Mouse (Mus musculus): Measurements from ENCODE around the gene Slc2a13.

Slc2a13 gene

GRCm38 (mm10) chr15:91573111-91573538 is at the start of gene Slc2a13:
Slc2a13 (minus strand) TSS chr15:91573261.
- peak; percentile 85 for DNase-seq (ENCODE audit: low spot score)

- DNase-seq (ENCODE audit: low spot score): no peak
Measured at GRCm38 (mm10) chr15:91616016-91616415, 43.0 kb upstream of the Slc2a13 start.

- DNase-seq (ENCODE audit: low spot score): no peak
Measured at GRCm38 (mm10) chr15:91615532-91615931, 42.5 kb upstream of the Slc2a13 start.

GRCm38 (mm10) chr15:91613981-91614665 is 41.1 kb upstream of the Slc2a13 start:
- DNase-seq (ENCODE audit: low spot score): no peak

GRCm38 (mm10) chr15:91609713-91610112 is 36.7 kb upstream of the Slc2a13 start:
- peak; percentile 73 for DNase-seq (ENCODE audit: low spot score)

- no peak for DNase-seq (ENCODE audit: low spot score)
Measured at GRCm38 (mm10) chr15:91608811-91609210, 35.8 kb upstream of the Slc2a13 start.

GRCm38 (mm10) chr15:91601197-91601596 is 28.1 kb upstream of the Slc2a13 start:
- DNase-seq (ENCODE audit: low spot score): no peak

GRCm38 (mm10) chr15:91597290-91597689 is 24.2 kb upstream of the Slc2a13 start:
- DNase-seq (ENCODE audit: low spot score): no peak

- DNase-seq (ENCODE audit: low spot score): peak; percentile 80
Measured at GRCm38 (mm10) chr15:91574492-91574891, 1.4 kb upstream of the Slc2a13 start.

GRCm38 (mm10) chr15:91572421-91573069 is 516 bp downstream of the Slc2a13 start:
- peak; percentile 9 for DNase-seq (ENCODE audit: low spot score)

GRCm38 (mm10) chr15:91571981-91572380 is 1.1 kb downstream of the Slc2a13 start:
- DNase-seq (ENCODE audit: low spot score): no peak

GRCm38 (mm10) chr15:91566784-91567183 is 6.3 kb downstream of the Slc2a13 start:
- DNase-seq (ENCODE audit: low spot score): no peak

GRCm38 (mm10) chr15:91565025-91565605 is 7.9 kb downstream of the Slc2a13 start:
- DNase-seq (ENCODE audit: low spot score): no peak

- no peak for DNase-seq (ENCODE audit: low spot score)
Measured at GRCm38 (mm10) chr15:91561728-91562127, 11.3 kb downstream of the Slc2a13 start.

GRCm38 (mm10) chr15:91555336-91555736 is 17.7 kb downstream of the Slc2a13 start:
- DNase-seq (ENCODE audit: low spot score): no peak

GRCm38 (mm10) chr15:91548586-91549268 is 24.3 kb downstream of the Slc2a13 start:
- no peak for DNase-seq (ENCODE audit: low spot score)

GRCm38 (mm10) chr15:91544586-91544985 is 28.5 kb downstream of the Slc2a13 start:
- DNase-seq (ENCODE audit: low spot score): no peak

GRCm38 (mm10) chr15:91538439-91538838 is 34.6 kb downstream of the Slc2a13 start:
- no peak for DNase-seq (ENCODE audit: low spot score)

GRCm38 (mm10) chr15:91526876-91527275 is 46.2 kb downstream of the Slc2a13 start:
- DNase-seq (ENCODE audit: low spot score): no peak

GRCm38 (mm10) chr15:91526166-91526565 is 46.9 kb downstream of the Slc2a13 start:
- no peak for DNase-seq (ENCODE audit: low spot score)

GRCm38 (mm10) chr15:91524451-91524850 is 48.6 kb downstream of the Slc2a13 start:
- no peak for DNase-seq (ENCODE audit: low spot score)

GRCm38 (mm10) chr15:91503291-91503690 is 69.8 kb downstream of the Slc2a13 start:
- DNase-seq (ENCODE audit: low spot score): no peak

GRCm38 (mm10) chr15:91502661-91503060 is 70.4 kb downstream of the Slc2a13 start:
- no peak for DNase-seq (ENCODE audit: low spot score)

Data from lung, postnatal 25 days (tissue).